In the genomic region with DNA sequence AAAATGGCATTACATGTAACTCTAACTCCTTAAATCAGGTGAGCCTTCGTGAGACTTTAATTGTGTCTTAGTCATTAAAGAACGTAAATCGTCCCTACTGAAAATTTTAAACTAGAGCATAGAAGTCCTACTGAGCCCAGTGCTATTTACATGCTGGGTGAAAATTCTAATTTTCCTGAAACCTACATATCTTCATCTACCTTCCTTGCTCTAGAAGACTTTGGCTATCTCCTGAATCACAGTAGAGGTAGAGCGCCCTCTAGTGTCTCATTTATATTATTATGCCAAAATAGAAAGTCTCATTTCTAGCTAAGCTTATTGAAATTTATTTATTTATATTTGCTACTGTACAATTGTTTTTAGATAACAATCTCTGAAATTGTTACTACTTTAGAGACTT, we compare ENCODE assay signal across 10 mouse cellular contexts. TPM values are rescaled to one million over a fixed set of nuclear protein-coding genes. Genes with fewer than 3 reads are reported as not detected.
A peak's percentile ranks its signal among the peaks of the same experiment; 100 is the strongest.
DNase-seq lines count a peak whose midpoint lies in the region; ATAC-seq and TF ChIP-seq lines count a peak whose summit lies in the region.
"Had no signal": no experiment of that assay in that cellular context is flagged by ENCODE, and none has a peak within 500 bp of the region (broad histone marks: within the 10 kb centered on the region; RNA-seq: fewer than 3 reads in every experiment).

No protein-coding gene starts in this region.

- peak in 1 of 3 experiments; percentile 11 for DNase-seq in liver, embryonic 14.5 days (ENCODE audit: low read depth in 3 of 3, low spot score in 3 of 3)
- DNase-seq in liver, embryonic 11.5 days (ENCODE audit: low spot score): no peak
- peak; percentile 44 for DNase-seq in mesoderm, embryonic 11.5 days (ENCODE audit: low read depth, low spot score)
- no peak for DNase-seq in urinary bladder, postnatal 10 days (ENCODE audit: low spot score)
- no peak for DNase-seq in ovary, postnatal 36 days (ENCODE audit: low spot score)

- no peak overlapping the region for H3K4me2 ChIP-seq in forebrain, embryonic 13.5 days
- H3K4me2 ChIP-seq in forebrain, embryonic 12.5 days: no peak overlapping the region
- no peak overlapping the region for H3K4me2 ChIP-seq in liver, embryonic 14.5 days (ENCODE audit: low read depth)
- no peak overlapping the region for H3K4me2 ChIP-seq in liver, embryonic 11.5 days
- H3K4me2 ChIP-seq: limb, embryonic 13.5 days had no signal

- 0 out of 2 replicates have a peak, but pooled peaks have one; percentile 38 for ATAC-seq in forebrain, embryonic 13.5 days
- ATAC-seq in forebrain, embryonic 12.5 days (ENCODE audit: low FRiP score): no peak
- no peak for ATAC-seq in liver, embryonic 14.5 days (ENCODE audit: insufficient read depth)
- ATAC-seq in liver, embryonic 11.5 days (replicated peaks; ENCODE audit: low FRiP score): no peak
- peak; percentile 49 for ATAC-seq in activated CD4-positive, CD25-positive, alpha-beta regulatory T cell, adult 4 months

- no peak overlapping the region for H3K4me3 ChIP-seq in forebrain, embryonic 13.5 days
- H3K4me3 ChIP-seq in forebrain, embryonic 12.5 days (replicated peaks): no peak overlapping the region
- no peak overlapping the region for H3K4me3 ChIP-seq in liver, embryonic 14.5 days (ENCODE audit: insufficient read depth in 1 of 2, low read depth in 2 of 2, low read length in 2 of 2)
- no peak overlapping the region for H3K4me3 ChIP-seq in liver, embryonic 11.5 days (ENCODE audit: low read depth, low read length)
- H3K4me3 ChIP-seq: limb, embryonic 13.5 days had no signal

- no peak for TF ChIP-seq EP300 in liver, embryonic 14.5 days (IDR thresholded peaks at IDR 0.05; ENCODE audit: low read depth)

- peak; percentile 52; the same call in 1 of the 2 replicates for TF ChIP-seq CTCF in liver, embryonic 14.5 days (IDR thresholded peaks at IDR 0.05; ENCODE audit: low read depth)

- H3K4me1 ChIP-seq in forebrain, embryonic 13.5 days: no peaks in the 10 kb centered on the region
- no peaks in the 10 kb centered on the region for H3K4me1 ChIP-seq in forebrain, embryonic 12.5 days
- no peaks in the 10 kb centered on the region for H3K4me1 ChIP-seq in liver, embryonic 14.5 days (replicated peaks; ENCODE audit: control insufficient read depth in 2 of 2, insufficient read depth in 2 of 2, low read length in 1 of 2)
- no peaks in the 10 kb centered on the region for H3K4me1 ChIP-seq in liver, embryonic 11.5 days (replicated peaks; ENCODE audit: control insufficient read depth, insufficient read depth, low read length)
- H3K4me1 ChIP-seq: limb, embryonic 13.5 days had no signal

- H3K9me3 ChIP-seq in forebrain, embryonic 13.5 days (replicated peaks): no peaks in the 10 kb centered on the region
- no peaks in the 10 kb centered on the region for H3K9me3 ChIP-seq in forebrain, embryonic 12.5 days
- no peaks in the 10 kb centered on the region for H3K9me3 ChIP-seq in liver, embryonic 14.5 days (ENCODE audit: control insufficient read depth, low read length)
- H3K9me3 ChIP-seq in liver, embryonic 11.5 days (ENCODE audit: control insufficient read depth, low read length): no peaks in the 10 kb centered on the region
- H3K9me3 ChIP-seq: G1E; limb, embryonic 13.5 days had no signal

- H3K9ac ChIP-seq in forebrain, embryonic 13.5 days: no peak overlapping the region
- H3K9ac ChIP-seq in forebrain, embryonic 12.5 days: no peak overlapping the region
- no peak overlapping the region for H3K9ac ChIP-seq in liver, embryonic 14.5 days (replicated peaks)
- no peak overlapping the region for H3K9ac ChIP-seq in liver, embryonic 11.5 days (ENCODE audit: low read depth, low read length)
- H3K9ac ChIP-seq: limb, embryonic 13.5 days had no signal

- H3K27ac ChIP-seq in forebrain, embryonic 13.5 days: no peak overlapping the region
- H3K27ac ChIP-seq in forebrain, embryonic 12.5 days: no peak overlapping the region
- H3K27ac ChIP-seq in liver, embryonic 14.5 days: no peak overlapping the region
- no peak overlapping the region for H3K27ac ChIP-seq in liver, embryonic 11.5 days (ENCODE audit: low read depth, low read length)
- H3K27ac ChIP-seq: limb, embryonic 13.5 days had no signal

- 56% methylated on average over 4 of the region's 4 CpGs for WGBS in forebrain, embryonic 13.5 days
- 57% methylated on average over 4 of the region's 4 CpGs for WGBS in forebrain, embryonic 12.5 days
- WGBS in liver, embryonic 14.5 days (ENCODE audit: insufficient replicate concordance): 58% methylated on average over 4 of the region's 4 CpGs
- 53% methylated on average over 4 of the region's 4 CpGs for WGBS in liver, embryonic 11.5 days

- no peaks in the 10 kb centered on the region for H3K36me3 ChIP-seq in forebrain, embryonic 13.5 days (ENCODE audit: poor library complexity, severe bottlenecking)
- H3K36me3 ChIP-seq in forebrain, embryonic 12.5 days (replicated peaks): no peaks in the 10 kb centered on the region
- no peaks in the 10 kb centered on the region for H3K36me3 ChIP-seq in liver, embryonic 14.5 days (replicated peaks; ENCODE audit: control insufficient read depth, insufficient read depth, low read depth)
- no peaks in the 10 kb centered on the region for H3K36me3 ChIP-seq in liver, embryonic 11.5 days (ENCODE audit: control insufficient read depth, insufficient read depth, low read length)
- H3K36me3 ChIP-seq: G1E; limb, embryonic 13.5 days had no signal

- no peaks in the 10 kb centered on the region for H3K27me3 ChIP-seq in forebrain, embryonic 13.5 days
- no peaks in the 10 kb centered on the region for H3K27me3 ChIP-seq in forebrain, embryonic 12.5 days
- no peaks in the 10 kb centered on the region for H3K27me3 ChIP-seq in liver, embryonic 14.5 days (ENCODE audit: control insufficient read depth, insufficient read depth, low read length)
- H3K27me3 ChIP-seq in liver, embryonic 11.5 days (replicated peaks; ENCODE audit: control insufficient read depth, insufficient read depth, low read length): no peaks in the 10 kb centered on the region
- H3K27me3 ChIP-seq: limb, embryonic 13.5 days had no signal

RNA-seq across cellular contexts. Expression of gene Prdx6b, which starts 24.2 kb away (rescaled TPM):
- polyA plus RNA-seq in forebrain, embryonic 13.5 days (2015; fragmentation: Nextera tagmentation; extraction: Ambion mirVana): not detected in 2 replicates
- not detected in 2 replicates for polyA plus RNA-seq in forebrain, embryonic 12.5 days (2016; fragmentation: Nextera tagmentation; extraction: Ambion mirVana)
- not detected in 2 replicates for polyA plus RNA-seq in liver, embryonic 14.5 days (2012; rRNA removed)
- polyA plus RNA-seq in liver, embryonic 14.5 days (2014; fragmentation: Nextera tagmentation; extraction: Ambion mirVana): not detected in 2 replicates
- polyA plus RNA-seq in liver, embryonic 11.5 days (2014; fragmentation: Nextera tagmentation; extraction: Ambion mirVana): not detected in 2 replicates
- not detected for polyA plus RNA-seq in activated CD4-positive, CD25-positive, alpha-beta regulatory T cell, adult 4 months (2017; shearing (Covaris generic))
- polyA plus RNA-seq: G1E; limb, embryonic 13.5 days had no signal

RNA-seq across cellular contexts. Expression of gene Dnajc10, which starts 47.2 kb away (rescaled TPM):
- polyA plus RNA-seq in forebrain, embryonic 13.5 days (2015; fragmentation: Nextera tagmentation; extraction: Ambion mirVana): 52.8 and 59.6 TPM in 2 replicates
- polyA plus RNA-seq in forebrain, embryonic 12.5 days (2016; fragmentation: Nextera tagmentation; extraction: Ambion mirVana): 80.4 and 80.8 TPM in 2 replicates
- polyA plus RNA-seq in liver, embryonic 14.5 days (2012; rRNA removed): 6.2 and 9.0 TPM in 2 replicates
- polyA plus RNA-seq in liver, embryonic 14.5 days (2014; fragmentation: Nextera tagmentation; extraction: Ambion mirVana): 18.0 and 19.5 TPM in 2 replicates
- polyA plus RNA-seq in liver, embryonic 11.5 days (2014; fragmentation: Nextera tagmentation; extraction: Ambion mirVana): 42.6 and 53.1 TPM in 2 replicates
- 10 to 100 TPM; 42.6 to 45.8 TPM for polyA plus RNA-seq in activated CD4-positive, CD25-positive, alpha-beta regulatory T cell, adult 4 months (2017; shearing (Covaris generic))

Comparison
In these comparisons a context has a peak if more than half of its experiments do, and no peak if none do; other contexts are left out.
1. ATAC-seq: peak in forebrain, embryonic 13.5 days (single experiment) and activated CD4-positive, CD25-positive, alpha-beta regulatory T cell, adult 4 months (single experiment); none in forebrain, embryonic 12.5 days (single experiment), liver, embryonic 14.5 days (single experiment) and liver, embryonic 11.5 days (single experiment).